Mouse (Mus musculus): ENCODE measurements around the gene Srm. TPM values are rescaled to one million over a fixed set of nuclear protein-coding genes. Genes with fewer than 3 reads are reported as not detected.
A peak's percentile ranks its signal among the peaks of the same experiment; 100 is the strongest.

The Srm gene
- total and polyA plus RNA-seq, 2 experiments from 2014 or later: 77.6 to 143 TPM

DNA sequence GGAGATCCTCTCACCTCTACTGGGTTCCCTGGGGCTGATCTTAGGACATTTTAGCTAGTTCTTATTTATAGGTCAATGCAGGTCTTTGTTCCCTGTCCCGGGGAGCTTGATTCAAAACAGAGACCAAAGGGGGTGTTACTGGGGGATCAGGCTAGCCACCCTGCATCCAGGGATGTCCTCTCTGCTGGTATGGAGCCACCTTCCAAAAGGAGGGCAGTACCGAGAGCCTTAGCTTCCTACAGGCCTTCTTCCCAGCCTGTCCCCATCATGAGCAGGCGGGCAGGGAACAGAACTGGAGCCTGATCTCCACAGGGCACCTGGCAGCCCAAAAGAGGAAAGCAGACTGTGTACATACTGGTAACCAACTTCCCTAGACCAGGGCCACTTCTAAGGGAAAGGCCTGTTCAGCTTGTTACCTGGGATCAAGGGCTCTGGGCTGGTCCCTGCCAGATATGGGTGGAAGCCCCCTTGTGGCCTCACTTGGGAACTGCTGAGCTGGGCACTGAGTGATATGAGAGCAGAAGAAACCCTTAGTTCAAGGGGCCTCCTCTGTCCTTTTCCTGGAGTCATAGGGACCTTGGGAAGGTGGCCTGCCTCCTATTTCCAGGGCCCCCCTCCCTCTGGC lies 13.3 kb downstream of the Srm start:
- no peak overlapping the region for H3K27ac ChIP-seq
- 88% methylated on average over 3 of the region's 3 CpGs for WGBS
- no peak overlapping the region for H3K4me3 ChIP-seq (ENCODE audit: low read length)
- no peaks in the 10 kb centered on the region for H3K4me1 ChIP-seq (ENCODE audit: insufficient read depth, low read length)
- TF ChIP-seq CTCF (IDR thresholded peaks at IDR 0.05; ENCODE audit: low read depth): peak; percentile 79
- H3K27me3 ChIP-seq (ENCODE audit: insufficient read depth, low read length): no peaks in the 10 kb centered on the region
- H3K9ac ChIP-seq (replicated peaks; ENCODE audit: low read length): no peak overlapping the region
- no peak overlapping the region for H3K4me2 ChIP-seq (ENCODE audit: low read depth, low read length)
- peak; percentile 53 for ATAC-seq
- DNase-seq (ENCODE audit: low spot score): peak; percentile 64
- H3K9me3 ChIP-seq (ENCODE audit: low read length): no peaks in the 10 kb centered on the region
- H3K36me3 ChIP-seq (ENCODE audit: insufficient read depth, low read length): no peaks in the 10 kb centered on the region

DNA sequence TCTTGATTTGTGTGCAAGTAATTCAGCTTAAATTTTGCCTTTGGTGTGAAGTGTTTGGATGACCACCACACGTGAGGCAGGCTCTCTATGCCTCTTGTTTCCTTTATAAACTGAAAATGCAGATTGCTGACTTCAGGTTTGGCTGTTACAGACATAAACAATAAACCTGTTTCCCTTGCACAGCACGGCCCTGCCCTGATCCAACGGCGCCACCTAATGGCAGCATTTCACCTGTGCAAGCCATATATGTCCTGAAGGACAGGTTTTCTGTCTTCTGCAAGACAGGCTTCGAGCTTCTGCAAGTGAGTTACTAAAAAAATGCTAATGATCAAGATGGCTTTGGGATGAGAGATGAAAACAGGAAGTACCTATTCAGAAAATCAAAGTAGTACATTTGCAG lies 16.5 kb downstream of the Srm start:
- H3K9me3 ChIP-seq (ENCODE audit: low read length): no peaks in the 10 kb centered on the region
- no peak overlapping the region for H3K4me3 ChIP-seq (ENCODE audit: low read length)
- 25% methylated on average over 5 of the region's 5 CpGs for WGBS
- H3K27me3 ChIP-seq (ENCODE audit: insufficient read depth, low read length): no peaks in the 10 kb centered on the region
- H3K9ac ChIP-seq (replicated peaks; ENCODE audit: low read length): no peak overlapping the region
- ATAC-seq: peak; percentile 41
- no peak overlapping the region for H3K4me2 ChIP-seq (ENCODE audit: low read depth, low read length)
- TF ChIP-seq CTCF (IDR thresholded peaks at IDR 0.05; ENCODE audit: low read depth): peak; percentile 88
- no peaks in the 10 kb centered on the region for H3K36me3 ChIP-seq (ENCODE audit: insufficient read depth, low read length)
- peak; percentile 76 for DNase-seq (ENCODE audit: low spot score)
- no peak overlapping the region for H3K27ac ChIP-seq
- H3K4me1 ChIP-seq (ENCODE audit: insufficient read depth, low read length): no peaks in the 10 kb centered on the region

DNA sequence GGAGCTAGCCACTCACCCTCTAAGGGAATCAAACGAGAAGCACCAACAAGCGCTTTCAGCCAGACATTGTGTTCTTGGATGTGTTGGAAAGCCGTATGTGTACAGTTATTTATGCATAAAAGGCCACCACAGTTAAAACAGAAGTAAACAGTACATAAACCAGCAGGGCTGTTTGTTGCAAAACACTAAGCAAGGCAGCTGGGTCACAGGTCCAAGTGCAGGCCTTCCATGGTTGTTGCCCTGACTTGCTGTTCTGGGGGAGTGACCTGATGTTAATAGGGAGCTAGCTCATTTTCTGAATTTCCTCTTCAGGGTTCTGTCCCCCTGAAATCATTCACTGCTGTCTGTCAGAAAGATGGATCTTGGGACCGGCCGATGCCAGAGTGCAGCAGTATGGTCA lies 18.5 kb downstream of the Srm start:
- WGBS: 78% methylated on average over 5 of the region's 5 CpGs
- H3K9ac ChIP-seq (replicated peaks; ENCODE audit: low read length): no peak overlapping the region
- no peak for TF ChIP-seq CTCF (IDR thresholded peaks at IDR 0.05; ENCODE audit: low read depth)
- H3K36me3 ChIP-seq (ENCODE audit: insufficient read depth, low read length): no peaks in the 10 kb centered on the region; the same call in 1 of the 2 replicates
- DNase-seq (ENCODE audit: low spot score): no peak
- no peak overlapping the region for H3K27ac ChIP-seq
- H3K4me3 ChIP-seq (ENCODE audit: low read length): no peak overlapping the region
- H3K4me1 ChIP-seq (ENCODE audit: insufficient read depth, low read length): no peaks in the 10 kb centered on the region
- H3K9me3 ChIP-seq (ENCODE audit: low read length): no peaks in the 10 kb centered on the region
- no peaks in the 10 kb centered on the region for H3K27me3 ChIP-seq (ENCODE audit: insufficient read depth, low read length)
- ATAC-seq: no peak
- no peak overlapping the region for H3K4me2 ChIP-seq (ENCODE audit: low read depth, low read length)

DNA sequence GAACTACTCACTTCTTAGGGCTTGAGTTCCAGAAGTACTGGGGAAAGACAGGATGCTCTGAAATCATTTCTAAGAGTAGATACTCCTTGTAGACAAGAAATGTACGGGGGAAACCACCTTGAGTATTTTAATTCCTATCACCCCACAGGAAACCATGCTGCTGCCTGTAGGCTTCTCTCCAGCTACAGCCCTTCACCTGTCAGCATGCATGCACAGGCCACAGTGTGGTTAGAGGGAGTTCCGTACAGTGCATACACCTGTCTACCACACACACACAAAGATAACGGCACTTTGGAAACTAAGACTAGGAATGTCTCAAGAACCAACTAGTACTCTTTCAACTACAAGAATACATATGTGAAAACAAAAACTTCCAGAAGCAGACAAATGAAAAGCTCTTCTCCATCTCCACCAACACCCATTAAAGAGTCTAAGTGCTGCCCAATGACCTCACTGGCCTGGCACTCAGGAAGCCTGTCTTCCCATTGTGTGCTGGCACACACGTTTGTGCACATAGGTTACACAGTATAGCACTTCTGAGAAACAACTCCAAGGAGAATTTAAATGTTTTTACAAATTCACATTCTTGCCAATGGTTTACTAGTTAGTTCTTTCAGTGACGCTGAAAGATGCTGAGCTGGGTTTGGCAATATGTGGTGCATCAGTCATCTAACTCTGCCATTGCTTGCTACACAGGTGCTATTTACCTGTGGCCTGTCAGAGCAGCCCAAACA lies 19.5 kb downstream of the Srm start:
- Histone ChIP-seq H3K4me3 (ENCODE audit: low read length) (no peak overlapping the region), H3K4me1 (ENCODE audit: insufficient read depth, low read length) (no peaks in the 10 kb centered on the region), H3K36me3 (ENCODE audit: insufficient read depth, low read length) (peaks cover 4% of the 10 kb centered on the region; the same call in 1 of the 2 replicates), H3K27me3 (ENCODE audit: insufficient read depth, low read length) (no peaks in the 10 kb centered on the region), H3K4me2 (ENCODE audit: low read depth, low read length) (no peak overlapping the region), H3K9ac (replicated peaks; ENCODE audit: low read length) (no peak overlapping the region), H3K27ac (no peak overlapping the region), H3K9me3 (ENCODE audit: low read length) (no peaks in the 10 kb centered on the region)
- WGBS: 73% methylated on average over 5 of the region's 5 CpGs
- TF ChIP-seq CTCF (IDR thresholded peaks at IDR 0.05; ENCODE audit: low read depth): no peak
- ATAC-seq: no peak
- no peak for DNase-seq (ENCODE audit: low spot score)

DNA sequence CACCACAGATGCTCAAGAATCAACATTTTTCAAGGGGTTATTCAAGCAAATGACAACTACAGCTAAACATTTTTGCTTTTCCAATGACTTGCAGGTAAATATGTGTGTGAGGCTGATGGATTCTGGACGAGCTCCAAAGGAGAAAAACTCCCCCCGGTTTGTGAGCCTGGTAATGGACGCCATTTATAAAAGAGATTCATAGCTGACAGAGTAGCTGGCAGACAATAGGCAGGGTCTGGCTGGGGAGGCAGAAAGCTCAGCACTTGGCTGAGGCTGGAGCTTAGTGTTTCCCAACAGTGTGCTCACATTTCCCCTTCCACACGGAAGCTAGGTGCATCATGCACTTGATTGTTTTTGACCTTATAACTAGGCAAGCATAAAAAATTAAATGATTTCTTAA lies 21.3 kb downstream of the Srm start:
- Histone ChIP-seq H3K9ac (replicated peaks; ENCODE audit: low read length) (no peak overlapping the region), H3K9me3 (ENCODE audit: low read length) (no peaks in the 10 kb centered on the region), H3K4me3 (ENCODE audit: low read length) (no peak overlapping the region), H3K27ac (no peak overlapping the region), H3K4me2 (ENCODE audit: low read depth, low read length) (no peak overlapping the region), H3K27me3 (ENCODE audit: insufficient read depth, low read length) (no peaks in the 10 kb centered on the region), H3K4me1 (ENCODE audit: insufficient read depth, low read length) (no peaks in the 10 kb centered on the region), H3K36me3 (ENCODE audit: insufficient read depth, low read length) (peaks cover 11% of the 10 kb centered on the region)
- peak; percentile 35 for DNase-seq (ENCODE audit: low spot score)
- WGBS: 31% methylated on average over 4 of the region's 4 CpGs
- no peak for TF ChIP-seq CTCF (IDR thresholded peaks at IDR 0.05; ENCODE audit: low read depth)
- no peak for ATAC-seq

DNA sequence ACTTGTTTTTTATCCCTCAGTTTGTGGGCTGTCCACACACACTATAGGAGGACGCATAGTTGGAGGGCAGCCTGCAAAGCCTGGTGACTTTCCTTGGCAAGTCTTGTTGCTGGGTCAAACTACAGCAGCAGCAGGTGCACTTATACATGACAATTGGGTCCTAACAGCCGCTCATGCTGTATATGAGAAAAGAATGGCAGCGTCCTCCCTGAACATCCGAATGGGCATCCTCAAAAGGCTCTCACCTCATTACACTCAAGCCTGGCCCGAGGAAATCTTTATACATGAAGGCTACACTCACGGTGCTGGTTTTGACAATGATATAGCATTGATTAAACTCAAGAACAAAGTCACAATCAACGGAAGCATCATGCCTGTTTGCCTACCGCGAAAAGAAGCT lies 22.4 kb downstream of the Srm start:
- no peak for TF ChIP-seq CTCF (IDR thresholded peaks at IDR 0.05; ENCODE audit: low read depth)
- Histone ChIP-seq H3K4me1 (ENCODE audit: insufficient read depth, low read length) (no peaks in the 10 kb centered on the region), H3K4me3 (ENCODE audit: low read length) (no peak overlapping the region), H3K9ac (replicated peaks; ENCODE audit: low read length) (no peak overlapping the region), H3K27ac (no peak overlapping the region), H3K36me3 (ENCODE audit: insufficient read depth, low read length) (peaks cover 16% of the 10 kb centered on the region), H3K4me2 (ENCODE audit: low read depth, low read length) (no peak overlapping the region), H3K9me3 (ENCODE audit: low read length) (no peaks in the 10 kb centered on the region), H3K27me3 (ENCODE audit: insufficient read depth, low read length) (no peaks in the 10 kb centered on the region)
- no peak for DNase-seq (ENCODE audit: low spot score)
- no peak for ATAC-seq
- 42% methylated on average over 9 of the region's 9 CpGs for WGBS

DNA sequence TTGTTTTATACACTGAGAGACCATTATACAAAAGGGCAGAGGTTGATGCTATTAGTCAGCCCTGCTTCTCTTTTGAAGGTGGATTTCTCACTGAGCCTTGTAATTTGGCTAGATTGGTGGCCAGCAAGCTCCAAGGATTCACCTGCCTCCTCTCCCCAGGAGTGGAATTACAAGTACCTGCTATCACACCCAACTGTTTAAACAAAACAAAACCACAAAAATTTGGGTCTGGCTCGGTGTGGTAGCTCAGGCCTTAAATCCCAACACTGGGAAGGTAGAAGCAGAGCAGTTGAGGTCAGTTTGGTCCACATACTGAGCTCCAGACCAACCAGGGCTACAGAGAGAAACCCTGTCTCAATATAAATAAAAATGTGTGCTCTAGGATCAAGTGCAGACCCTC lies 28.5 kb downstream of the Srm start:
- DNase-seq (ENCODE audit: low spot score): no peak
- no peak for ATAC-seq
- Histone ChIP-seq H3K4me2 (ENCODE audit: low read depth, low read length) (no peak overlapping the region), H3K9me3 (ENCODE audit: low read length) (no peaks in the 10 kb centered on the region), H3K27ac (no peak overlapping the region), H3K4me1 (ENCODE audit: insufficient read depth, low read length) (no peaks in the 10 kb centered on the region), H3K9ac (replicated peaks; ENCODE audit: low read length) (no peak overlapping the region), H3K36me3 (ENCODE audit: insufficient read depth, low read length) (peaks cover 67% of the 10 kb centered on the region), H3K27me3 (ENCODE audit: insufficient read depth, low read length) (no peaks in the 10 kb centered on the region), H3K4me3 (ENCODE audit: low read length) (no peak overlapping the region)
- no peak for TF ChIP-seq CTCF (IDR thresholded peaks at IDR 0.05; ENCODE audit: low read depth)
- WGBS: 84% methylated on average over 1 of the region's 1 CpGs

Data from hindbrain, postnatal 0 days (tissue).